Mouse (Mus musculus): Measurements from ENCODE around the gene Lmx1a. TPM values are rescaled to one million over a fixed set of nuclear protein-coding genes. Genes with fewer than 3 reads are reported as not detected.
A peak's percentile ranks its signal among the peaks of the same experiment; 100 is the strongest.

Lmx1a gene
- polyA plus RNA-seq, 1 experiment from 2014 or later, result 4.3 TPM

DNA sequence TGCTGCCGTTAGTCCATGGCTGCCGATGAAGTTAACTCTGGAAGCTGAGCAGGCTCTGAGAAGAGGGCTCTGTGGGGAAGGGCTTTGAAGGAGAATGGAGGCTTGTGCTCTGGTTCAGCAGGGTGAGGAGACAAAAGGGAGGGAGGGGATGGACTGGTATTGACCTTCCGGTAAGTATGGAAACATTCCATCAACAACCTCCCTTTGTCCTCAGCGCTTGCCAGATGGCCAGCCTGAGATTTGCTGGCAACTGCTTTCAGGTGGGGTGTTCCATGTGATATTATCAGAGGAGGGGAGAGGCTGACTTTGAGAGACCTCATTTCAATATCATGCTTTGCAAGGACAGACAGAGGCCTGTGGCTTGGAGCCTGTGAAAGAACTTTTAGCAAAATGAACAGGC lies 165.8 kb downstream of the Lmx1a start:
- no peak for ATAC-seq (replicated peaks; ENCODE audit: insufficient number of reproducible peaks, low FRiP score, low TSS enrichment)
- H3K9ac ChIP-seq (ENCODE audit: low read depth, low read length), result no peak overlapping the region
- WGBS (ENCODE audit: insufficient replicate concordance), result 68% methylated on average over 4 of the region's 4 CpGs
- no peak overlapping the region for H3K4me3 ChIP-seq (ENCODE audit: low read depth, low read length)
- no peaks in the 10 kb centered on the region for H3K9me3 ChIP-seq (replicated peaks; ENCODE audit: control insufficient read depth, low read length)
- H3K27ac ChIP-seq (ENCODE audit: low read depth, low read length), result no peak overlapping the region
- H3K36me3 ChIP-seq (ENCODE audit: control insufficient read depth, insufficient read depth, low read length), result no peaks in the 10 kb centered on the region
- H3K27me3 ChIP-seq (ENCODE audit: control insufficient read depth, insufficient read depth, low read length), result no peaks in the 10 kb centered on the region
- H3K4me2 ChIP-seq, result no peak overlapping the region
- no peaks in the 10 kb centered on the region for H3K4me1 ChIP-seq (ENCODE audit: control insufficient read depth, insufficient read depth, low read length)

DNA sequence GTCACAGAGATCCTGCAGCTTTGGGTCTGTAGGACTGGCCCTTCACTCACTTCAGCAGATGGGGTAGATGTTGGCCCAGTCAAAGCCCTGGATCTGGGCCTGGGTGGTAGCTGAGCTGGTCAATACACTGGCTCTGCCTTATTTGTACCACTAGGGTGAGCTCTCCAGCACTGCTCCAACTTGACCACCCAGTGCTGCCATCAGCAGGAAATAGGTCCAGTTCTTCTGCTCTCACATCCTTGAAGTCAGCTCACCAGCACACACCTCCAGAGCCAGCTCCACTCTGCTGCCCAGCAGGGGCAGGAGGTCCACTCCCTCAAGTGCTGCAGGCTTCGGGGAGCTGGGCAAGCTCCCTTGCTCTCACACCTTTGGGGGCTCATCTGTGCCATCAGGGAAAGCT lies 183.0 kb downstream of the Lmx1a start:
- 71% methylated on average over 1 of the region's 1 CpGs for WGBS (ENCODE audit: insufficient replicate concordance)
- no peaks in the 10 kb centered on the region for H3K36me3 ChIP-seq (ENCODE audit: control insufficient read depth, insufficient read depth, low read length)
- H3K27me3 ChIP-seq (ENCODE audit: control insufficient read depth, insufficient read depth, low read length), result no peaks in the 10 kb centered on the region
- H3K9ac ChIP-seq (ENCODE audit: low read depth, low read length), result no peak overlapping the region
- no peaks in the 10 kb centered on the region for H3K9me3 ChIP-seq (replicated peaks; ENCODE audit: control insufficient read depth, low read length)
- no peak overlapping the region for H3K27ac ChIP-seq (ENCODE audit: low read depth, low read length)
- ATAC-seq (replicated peaks; ENCODE audit: insufficient number of reproducible peaks, low FRiP score, low TSS enrichment), result no peak
- no peak overlapping the region for H3K4me2 ChIP-seq
- no peaks in the 10 kb centered on the region for H3K4me1 ChIP-seq (ENCODE audit: control insufficient read depth, insufficient read depth, low read length)
- no peak overlapping the region for H3K4me3 ChIP-seq (ENCODE audit: low read depth, low read length)

DNA sequence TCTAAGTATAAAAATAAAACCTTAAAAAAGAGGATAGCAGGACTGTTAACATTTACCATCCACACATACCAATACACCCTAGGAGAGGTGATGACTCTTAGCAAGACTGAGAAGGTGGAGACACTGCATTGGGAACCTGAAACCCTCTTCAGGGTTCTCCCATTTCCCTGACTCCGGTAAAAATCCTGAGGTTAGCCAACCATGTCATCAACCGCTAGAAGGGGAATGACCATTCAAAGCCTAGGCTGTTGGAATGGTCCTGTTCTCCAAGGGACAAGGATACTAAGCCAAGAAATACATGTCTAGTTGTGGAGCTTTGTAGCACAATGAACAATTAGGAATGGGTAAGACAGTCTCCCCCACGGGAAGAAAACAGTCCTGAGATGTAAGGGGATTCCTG lies 185.1 kb downstream of the Lmx1a start:
- no peak overlapping the region for H3K27ac ChIP-seq (ENCODE audit: low read depth, low read length)
- no peak for ATAC-seq (replicated peaks; ENCODE audit: insufficient number of reproducible peaks, low FRiP score, low TSS enrichment)
- 67% methylated on average over 3 of the region's 3 CpGs for WGBS (ENCODE audit: insufficient replicate concordance)
- H3K4me2 ChIP-seq, result no peak overlapping the region
- no peaks in the 10 kb centered on the region for H3K36me3 ChIP-seq (ENCODE audit: control insufficient read depth, insufficient read depth, low read length)
- H3K9me3 ChIP-seq (replicated peaks; ENCODE audit: control insufficient read depth, low read length), result no peaks in the 10 kb centered on the region
- no peaks in the 10 kb centered on the region for H3K4me1 ChIP-seq (ENCODE audit: control insufficient read depth, insufficient read depth, low read length)
- H3K4me3 ChIP-seq (ENCODE audit: low read depth, low read length), result no peak overlapping the region
- H3K27me3 ChIP-seq (ENCODE audit: control insufficient read depth, insufficient read depth, low read length), result no peaks in the 10 kb centered on the region
- H3K9ac ChIP-seq (ENCODE audit: low read depth, low read length), result no peak overlapping the region

DNA sequence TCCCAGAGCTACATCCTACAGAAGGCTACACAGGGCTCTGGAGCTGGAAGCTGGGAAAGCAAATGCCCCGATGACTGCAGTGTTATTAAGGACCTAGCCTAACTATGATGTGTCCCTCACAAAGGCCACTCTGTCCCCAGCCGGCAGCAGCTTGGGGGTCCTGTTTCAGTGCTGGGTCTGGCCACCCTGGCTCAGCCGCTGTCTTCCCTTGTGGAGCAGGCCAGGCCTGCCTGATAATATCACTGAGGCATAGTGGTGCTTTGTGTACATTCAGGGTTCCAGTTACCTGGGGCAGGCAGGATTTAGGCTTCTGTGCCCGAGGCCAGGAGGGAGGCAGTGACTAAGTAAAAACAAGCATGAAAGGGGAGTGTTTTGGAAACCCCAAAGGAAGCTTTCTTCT lies 188.9 kb downstream of the Lmx1a start:
- no peaks in the 10 kb centered on the region for H3K4me1 ChIP-seq (ENCODE audit: control insufficient read depth, insufficient read depth, low read length)
- WGBS (ENCODE audit: insufficient replicate concordance), result 65% methylated on average over 4 of the region's 4 CpGs
- no peak for ATAC-seq (replicated peaks; ENCODE audit: insufficient number of reproducible peaks, low FRiP score, low TSS enrichment)
- no peaks in the 10 kb centered on the region for H3K9me3 ChIP-seq (replicated peaks; ENCODE audit: control insufficient read depth, low read length)
- no peak overlapping the region for H3K4me2 ChIP-seq
- H3K9ac ChIP-seq (ENCODE audit: low read depth, low read length), result no peak overlapping the region
- no peak overlapping the region for H3K27ac ChIP-seq (ENCODE audit: low read depth, low read length)
- no peaks in the 10 kb centered on the region for H3K36me3 ChIP-seq (ENCODE audit: control insufficient read depth, insufficient read depth, low read length)
- H3K27me3 ChIP-seq (ENCODE audit: control insufficient read depth, insufficient read depth, low read length), result no peaks in the 10 kb centered on the region
- no peak overlapping the region for H3K4me3 ChIP-seq (ENCODE audit: low read depth, low read length)

DNA sequence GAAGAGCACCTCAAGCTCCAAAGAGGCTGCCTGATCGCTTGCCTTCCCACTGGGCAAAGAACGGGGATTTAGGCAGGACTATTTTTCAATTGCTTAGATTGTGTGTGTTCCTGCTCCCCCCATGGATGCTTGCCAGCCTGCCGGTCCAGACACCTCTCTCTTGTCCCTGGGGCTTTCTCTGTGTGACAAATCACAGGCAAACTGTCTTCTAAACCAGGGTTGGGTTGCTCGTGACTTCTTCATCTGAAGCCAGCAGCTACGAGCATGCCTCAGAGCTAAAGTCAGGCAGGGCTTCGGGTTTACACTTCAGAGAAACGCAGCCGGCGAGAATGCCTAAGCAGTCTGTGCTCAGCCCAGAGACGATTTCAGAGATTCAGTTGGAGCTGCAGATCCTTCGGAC lies 189.3 kb downstream of the Lmx1a start:
- H3K4me2 ChIP-seq, result no peak overlapping the region
- ATAC-seq (replicated peaks; ENCODE audit: insufficient number of reproducible peaks, low FRiP score, low TSS enrichment), result no peak
- H3K4me1 ChIP-seq (ENCODE audit: control insufficient read depth, insufficient read depth, low read length), result no peaks in the 10 kb centered on the region
- H3K36me3 ChIP-seq (ENCODE audit: control insufficient read depth, insufficient read depth, low read length), result no peaks in the 10 kb centered on the region
- no peaks in the 10 kb centered on the region for H3K27me3 ChIP-seq (ENCODE audit: control insufficient read depth, insufficient read depth, low read length)
- no peak overlapping the region for H3K4me3 ChIP-seq (ENCODE audit: low read depth, low read length)
- WGBS (ENCODE audit: insufficient replicate concordance), result 69% methylated on average over 11 of the region's 11 CpGs
- no peak overlapping the region for H3K27ac ChIP-seq (ENCODE audit: low read depth, low read length)
- no peak overlapping the region for H3K9ac ChIP-seq (ENCODE audit: low read depth, low read length)
- H3K9me3 ChIP-seq (replicated peaks; ENCODE audit: control insufficient read depth, low read length), result no peaks in the 10 kb centered on the region

DNA sequence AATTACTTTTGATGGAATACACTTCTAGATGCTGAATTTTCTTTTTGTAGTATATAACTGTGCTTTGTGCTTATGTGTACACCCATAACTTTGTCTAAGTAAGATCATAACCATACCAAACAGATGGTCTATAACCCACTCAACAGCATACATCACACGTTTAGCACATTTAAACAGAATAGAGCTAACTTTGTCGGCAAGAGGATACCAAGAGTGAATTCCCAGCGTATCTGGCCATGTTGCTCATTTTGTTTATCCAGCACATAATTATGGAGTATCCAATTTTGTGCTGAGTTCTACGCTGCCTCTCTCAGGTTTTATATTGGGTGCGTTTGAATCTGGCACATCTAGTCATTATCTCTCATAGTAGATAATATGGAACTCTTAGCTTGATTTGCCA lies 196.7 kb downstream of the Lmx1a start:
- H3K27me3 ChIP-seq (ENCODE audit: control insufficient read depth, insufficient read depth, low read length), result peaks cover 5% of the 10 kb centered on the region
- no peak overlapping the region for H3K4me3 ChIP-seq (ENCODE audit: low read depth, low read length)
- H3K27ac ChIP-seq (ENCODE audit: low read depth, low read length), result no peak overlapping the region
- ATAC-seq (replicated peaks; ENCODE audit: insufficient number of reproducible peaks, low FRiP score, low TSS enrichment), result no peak
- H3K4me2 ChIP-seq, result no peak overlapping the region
- no peaks in the 10 kb centered on the region for H3K4me1 ChIP-seq (ENCODE audit: control insufficient read depth, insufficient read depth, low read length)
- no peaks in the 10 kb centered on the region for H3K36me3 ChIP-seq (ENCODE audit: control insufficient read depth, insufficient read depth, low read length)
- H3K9me3 ChIP-seq (replicated peaks; ENCODE audit: control insufficient read depth, low read length), result no peaks in the 10 kb centered on the region
- WGBS (ENCODE audit: insufficient replicate concordance), result 85% methylated on average over 5 of the region's 5 CpGs
- no peak overlapping the region for H3K9ac ChIP-seq (ENCODE audit: low read depth, low read length)

DNA sequence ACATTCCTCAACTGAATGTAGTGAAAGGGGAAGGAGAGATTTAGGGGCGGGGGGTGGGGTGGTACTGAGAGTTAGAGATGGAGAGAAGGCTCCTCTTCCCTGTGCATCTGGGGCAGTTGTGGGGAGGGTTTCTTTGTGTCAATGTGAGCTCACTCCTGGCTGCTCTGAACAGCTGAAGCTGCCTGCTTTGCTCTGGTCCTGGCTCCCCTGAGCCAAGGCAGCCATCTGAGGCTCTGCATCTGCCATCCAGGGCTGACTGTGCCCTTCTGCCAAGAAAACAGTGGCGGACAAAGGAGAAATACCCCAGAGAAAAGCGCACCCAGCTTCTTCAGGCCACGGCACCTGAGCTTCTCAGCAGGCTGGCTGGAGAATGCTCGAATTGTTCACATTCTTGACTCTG lies 199.1 kb downstream of the Lmx1a start:
- Histone ChIP-seq H3K4me1 (ENCODE audit: control insufficient read depth, insufficient read depth, low read length) (no peaks in the 10 kb centered on the region), H3K36me3 (ENCODE audit: control insufficient read depth, insufficient read depth, low read length) (no peaks in the 10 kb centered on the region), H3K27me3 (ENCODE audit: control insufficient read depth, insufficient read depth, low read length) (peaks cover 8% of the 10 kb centered on the region), H3K27ac (ENCODE audit: low read depth, low read length) (no peak overlapping the region), H3K9ac (ENCODE audit: low read depth, low read length) (no peak overlapping the region), H3K4me2 (peak overlapping the region; percentile 59; the same call in 1 of the 2 replicates), H3K9me3 (replicated peaks; ENCODE audit: control insufficient read depth, low read length) (no peaks in the 10 kb centered on the region), H3K4me3 (ENCODE audit: low read depth, low read length) (no peak overlapping the region)
- ATAC-seq (replicated peaks; ENCODE audit: insufficient number of reproducible peaks, low FRiP score, low TSS enrichment), result no peak
- WGBS (ENCODE audit: insufficient replicate concordance), result 59% methylated on average over 5 of the region's 5 CpGs

DNA sequence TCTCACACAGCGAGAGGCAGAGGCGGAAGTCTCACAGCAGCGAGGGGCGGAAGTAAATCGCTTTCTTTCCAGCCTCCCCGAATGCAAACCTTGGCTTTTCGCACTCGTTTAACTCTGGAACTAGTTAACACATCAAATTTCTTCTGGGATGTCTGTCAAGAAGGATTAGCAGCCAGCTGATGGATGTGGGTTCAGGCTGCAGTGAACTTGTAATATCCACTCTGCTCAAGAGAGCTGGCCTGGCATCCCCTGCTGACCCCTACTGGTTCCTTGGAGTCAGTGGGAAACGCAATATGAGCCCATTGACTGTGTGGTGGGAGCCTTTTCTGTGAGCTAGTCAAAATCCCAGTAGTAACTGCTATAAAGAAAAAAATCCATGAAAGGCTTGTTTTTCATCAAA lies 199.8 kb downstream of the Lmx1a start:
- Histone ChIP-seq H3K9me3 (replicated peaks; ENCODE audit: control insufficient read depth, low read length) (no peaks in the 10 kb centered on the region), H3K4me2 (peak overlapping the region; percentile 59), H3K27ac (ENCODE audit: low read depth, low read length) (no peak overlapping the region), H3K9ac (ENCODE audit: low read depth, low read length) (0 out of 2 replicates have a peak overlapping the region, but pooled peaks have one; percentile 36), H3K4me3 (ENCODE audit: low read depth, low read length) (peak overlapping the region; percentile 29), H3K27me3 (ENCODE audit: control insufficient read depth, insufficient read depth, low read length) (peaks cover 10% of the 10 kb centered on the region), H3K36me3 (ENCODE audit: control insufficient read depth, insufficient read depth, low read length) (no peaks in the 10 kb centered on the region), H3K4me1 (ENCODE audit: control insufficient read depth, insufficient read depth, low read length) (no peaks in the 10 kb centered on the region)
- ATAC-seq (replicated peaks; ENCODE audit: insufficient number of reproducible peaks, low FRiP score, low TSS enrichment), result 0 out of 2 replicates have a peak, but pooled peaks have one; percentile 57
- WGBS (ENCODE audit: insufficient replicate concordance), result 17% methylated on average over 9 of the region's 9 CpGs

DNA sequence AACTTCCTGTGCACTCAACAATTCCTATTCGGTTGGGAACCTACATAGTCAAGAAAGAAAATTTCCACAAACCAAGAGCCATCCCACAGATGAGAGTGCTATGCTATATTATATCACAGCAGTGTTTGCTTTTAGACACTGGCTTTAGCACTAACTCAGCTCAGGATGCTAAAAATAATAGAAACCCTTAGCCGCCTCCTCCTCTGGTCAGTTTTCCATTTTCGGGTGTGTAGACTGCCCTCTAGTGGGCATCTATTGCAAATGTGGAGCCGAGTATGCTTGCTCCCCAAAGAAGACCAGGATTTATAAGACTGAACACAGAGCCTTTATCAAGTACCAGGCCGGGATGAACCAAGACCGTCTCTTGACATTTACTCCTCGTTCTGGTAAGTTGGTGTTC lies 207.2 kb downstream of the Lmx1a start:
- Histone ChIP-seq H3K4me3 (ENCODE audit: low read depth, low read length) (no peak overlapping the region), H3K4me2 (no peak overlapping the region), H3K27ac (ENCODE audit: low read depth, low read length) (no peak overlapping the region), H3K27me3 (ENCODE audit: control insufficient read depth, insufficient read depth, low read length) (peaks cover 5% of the 10 kb centered on the region; the same call in 1 of the 2 replicates), H3K9me3 (replicated peaks; ENCODE audit: control insufficient read depth, low read length) (no peaks in the 10 kb centered on the region), H3K9ac (ENCODE audit: low read depth, low read length) (no peak overlapping the region), H3K36me3 (ENCODE audit: control insufficient read depth, insufficient read depth, low read length) (no peaks in the 10 kb centered on the region), H3K4me1 (ENCODE audit: control insufficient read depth, insufficient read depth, low read length) (no peaks in the 10 kb centered on the region)
- no peak; the same call in 1 of the 2 replicates for ATAC-seq (replicated peaks; ENCODE audit: insufficient number of reproducible peaks, low FRiP score, low TSS enrichment)
- whole genome bisulfite sequencing (ENCODE audit: insufficient replicate concordance), result 27% methylated on average over 7 of the region's 7 CpGs
